Mouse (Mus musculus): ENCODE data around the gene Tcaim. TPM values are rescaled to one million over a fixed set of nuclear protein-coding genes. Genes with fewer than 3 reads are reported as not detected.
"Not testable (repeated sequence)": the region's sequence is repeated elsewhere in the genome, so short reads cannot be mapped to it uniquely, and the experiment has no call there.

The Tcaim gene
- polyA plus RNA-seq (2017; shearing (Covaris generic)): 10 to 100 TPM; 11.6 to 14.5 TPM

DNA sequence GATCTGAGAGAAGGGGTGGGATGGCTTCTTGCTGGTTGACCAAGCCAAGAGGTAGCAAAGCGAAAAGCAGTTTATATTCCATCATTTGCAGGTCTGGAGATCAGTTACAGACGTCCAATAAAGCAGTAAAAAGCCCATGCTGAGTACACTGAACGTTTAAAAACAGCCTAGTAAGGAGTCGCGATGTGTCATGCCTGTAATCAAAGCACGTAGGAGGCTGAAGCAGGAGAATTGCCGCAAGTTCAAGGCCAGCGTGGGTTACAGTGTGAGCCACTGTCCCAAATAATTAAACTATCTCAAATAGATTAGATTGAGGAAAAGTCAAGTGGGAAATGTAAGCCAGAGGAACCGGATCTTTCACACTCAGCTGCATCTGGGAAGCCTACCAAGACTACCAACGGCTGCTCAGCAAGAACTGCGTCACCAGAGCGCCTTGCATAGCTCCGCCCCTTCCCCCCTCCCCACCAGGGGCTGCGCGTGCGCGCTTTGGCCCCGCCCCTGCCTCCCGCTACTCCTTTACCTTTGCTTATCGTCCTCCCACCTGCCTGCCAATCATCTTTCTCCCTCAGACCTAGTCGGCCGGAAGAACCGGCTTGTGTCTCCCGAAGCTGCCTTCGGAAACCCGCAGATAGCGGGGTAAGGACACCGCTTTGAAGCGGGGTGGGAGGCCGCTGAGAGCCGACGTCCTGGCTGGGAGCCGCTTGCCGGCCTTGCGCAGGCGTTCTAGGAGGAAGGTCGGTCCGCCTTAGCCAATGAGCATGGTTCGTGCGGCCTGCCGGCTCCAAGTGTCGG, at the start of gene Tcaim:
Tcaim (plus strand) TSS at position 487 of the 792 bp plus-strand sequence.
- peak; percentile 93 for ATAC-seq

DNA sequence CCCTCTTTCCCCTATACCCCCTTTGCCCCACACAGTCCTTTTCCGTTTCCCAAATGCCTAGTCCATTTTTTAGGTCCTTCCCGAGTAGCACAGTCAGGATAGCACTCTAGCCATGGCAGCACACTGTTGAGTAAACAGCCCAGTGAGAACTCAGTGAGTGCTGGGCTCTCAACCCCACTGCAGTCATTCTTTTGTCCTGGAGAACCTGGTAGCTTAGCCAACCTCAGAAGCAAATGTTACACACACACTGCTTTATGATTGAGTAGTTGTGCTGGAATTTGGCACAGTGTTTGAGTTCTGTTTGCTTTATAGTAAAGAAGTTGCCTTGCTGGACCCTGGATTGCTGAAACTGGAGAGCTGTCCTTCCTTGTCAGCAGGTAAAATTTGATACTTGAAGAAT, 47.7 kb upstream of the Tcaim start:
- no peak for ATAC-seq

DNA sequence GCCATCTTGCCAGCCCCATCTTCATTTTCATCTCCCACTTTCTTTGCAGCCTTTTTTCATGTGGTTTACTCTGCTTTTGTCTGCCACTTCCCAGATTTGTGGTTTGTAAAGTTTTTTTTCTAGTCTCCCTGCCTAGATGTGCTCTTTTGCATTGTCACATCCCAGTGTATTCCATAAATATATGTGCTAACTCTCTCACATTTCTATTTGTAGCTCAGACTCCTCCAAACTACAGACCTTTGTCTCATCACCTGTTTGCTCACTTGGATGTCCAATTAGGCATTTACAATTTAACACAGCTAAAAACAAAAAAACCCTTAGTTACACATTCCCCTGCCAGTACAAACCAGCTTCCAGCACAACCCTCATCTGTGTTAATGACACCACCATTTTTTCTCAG, 45.2 kb upstream of the Tcaim start:
- no peak for ATAC-seq

DNA sequence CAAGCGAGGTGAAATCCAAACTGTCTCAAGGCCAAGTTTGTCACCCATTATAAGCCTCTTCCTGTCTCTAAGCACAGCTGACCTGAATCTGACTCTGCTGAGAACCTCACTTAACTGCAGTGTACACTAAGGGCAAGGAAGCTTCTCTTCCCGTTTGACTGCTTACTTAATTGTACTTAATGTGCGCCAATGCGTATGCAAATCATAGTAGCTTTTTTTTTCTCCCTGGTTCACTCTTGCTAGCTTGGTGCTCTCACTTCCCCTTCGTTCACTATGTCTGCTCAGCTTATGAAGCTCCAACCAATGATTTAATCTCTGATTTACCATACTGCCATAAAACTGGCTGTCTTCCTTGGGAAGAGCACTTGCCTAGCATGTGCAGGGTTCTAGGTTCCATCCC, 20.1 kb upstream of the Tcaim start:
- ATAC-seq: no peak

DNA sequence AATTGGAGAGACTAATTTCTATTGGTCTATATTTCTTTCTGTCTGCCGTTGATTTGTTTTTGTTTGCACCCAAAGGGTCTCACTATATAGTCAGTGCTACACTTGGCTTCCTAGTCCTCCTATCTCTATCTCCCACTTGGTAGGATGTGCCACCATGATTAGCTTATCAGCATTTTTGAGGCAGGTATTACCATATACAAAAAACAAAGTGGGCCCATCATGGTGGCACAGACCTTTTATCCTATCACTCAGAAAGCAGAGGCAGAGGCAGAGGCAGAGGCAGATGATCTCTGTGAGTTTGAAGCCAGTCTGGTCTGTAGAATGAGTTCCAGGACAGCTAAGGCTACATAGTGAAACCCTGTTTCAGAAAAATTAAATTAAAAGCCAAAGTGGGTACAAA, 18.8 kb upstream of the Tcaim start:
- no peak for ATAC-seq

DNA sequence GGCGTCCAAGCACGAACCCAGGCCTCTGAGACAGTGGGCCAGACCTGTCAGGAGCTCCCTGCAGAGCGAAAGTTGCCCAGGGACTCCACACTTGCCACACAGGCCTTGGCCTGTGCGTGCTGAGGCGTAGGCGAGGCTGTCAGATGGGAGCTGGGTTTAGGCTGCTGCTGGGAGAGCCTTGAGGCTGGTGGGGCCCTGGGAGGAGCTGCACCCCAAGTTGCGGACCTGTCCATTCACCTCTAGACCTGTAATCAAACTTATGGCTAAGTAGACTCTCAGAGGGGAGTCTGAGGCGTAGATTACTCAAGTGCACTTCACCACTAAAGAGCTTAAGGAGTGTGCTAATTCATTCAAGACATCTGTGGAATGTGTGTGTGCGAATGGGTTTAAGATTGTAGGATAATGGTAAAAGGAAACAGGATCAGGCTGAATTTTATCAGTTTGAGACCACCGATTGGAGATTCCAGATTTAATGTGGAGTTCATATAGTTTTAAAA, 554 bp downstream of the Tcaim start:
- peak; percentile 48 for ATAC-seq

DNA sequence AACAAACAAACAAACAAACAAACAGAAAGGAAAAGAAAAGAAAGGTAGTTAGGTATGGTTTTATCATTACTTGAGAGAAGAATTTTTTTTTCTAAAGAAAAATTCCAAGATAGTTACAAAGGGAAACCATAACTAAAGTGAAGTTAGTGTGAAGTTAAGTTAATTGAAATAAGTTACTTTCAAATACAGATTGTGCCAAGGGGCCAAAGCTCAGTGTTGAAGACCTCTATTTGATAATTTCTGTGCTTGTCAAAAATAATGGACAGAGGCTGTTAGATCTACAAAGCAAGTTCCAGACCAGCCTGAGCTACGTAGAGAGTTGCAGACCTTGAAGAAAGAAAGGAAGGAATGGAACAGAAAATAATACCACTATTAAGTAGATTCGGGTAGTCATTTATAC, 1.8 kb downstream of the Tcaim start:
- ATAC-seq: no peak

DNA sequence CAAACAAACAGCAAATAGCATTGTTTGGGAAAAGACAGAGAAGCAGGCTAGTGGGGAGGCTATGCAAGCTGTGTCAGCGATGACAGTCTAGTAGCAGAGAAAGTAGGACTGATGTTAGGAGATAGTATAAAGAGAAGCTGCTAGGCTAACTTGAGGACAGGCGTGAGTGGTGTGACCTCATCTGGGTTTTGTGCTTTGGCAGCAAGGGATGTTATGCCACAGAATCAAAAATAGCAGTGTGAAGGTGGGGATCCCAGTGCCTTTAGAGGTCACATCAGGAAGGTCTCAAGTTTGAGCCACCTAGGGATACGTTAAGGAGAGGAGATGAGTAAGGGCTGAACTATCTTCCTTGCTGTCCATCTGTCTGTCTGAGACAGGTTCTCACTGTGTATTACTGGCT, 4.9 kb downstream of the Tcaim start:
- no peak for ATAC-seq

DNA sequence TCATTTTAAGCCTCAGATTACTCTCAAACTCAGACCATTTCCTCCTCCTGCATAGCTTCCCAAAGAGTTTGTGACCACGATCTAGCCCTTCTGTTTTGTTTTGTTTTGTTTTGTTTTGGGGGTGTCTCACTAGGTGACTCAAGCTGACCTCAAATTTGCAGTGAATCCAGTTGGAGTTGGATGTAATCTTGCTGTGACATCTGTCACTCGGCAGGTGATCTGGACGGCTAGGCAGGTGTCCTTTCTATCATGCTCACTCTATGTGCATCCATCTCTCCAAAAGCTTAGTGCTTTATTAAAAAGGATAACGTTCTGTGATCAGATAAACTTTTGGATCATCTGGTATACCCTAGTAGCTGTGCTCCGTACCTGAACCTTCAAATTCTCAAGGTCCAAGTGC, 7.0 kb downstream of the Tcaim start:
- ATAC-seq: no peak

DNA sequence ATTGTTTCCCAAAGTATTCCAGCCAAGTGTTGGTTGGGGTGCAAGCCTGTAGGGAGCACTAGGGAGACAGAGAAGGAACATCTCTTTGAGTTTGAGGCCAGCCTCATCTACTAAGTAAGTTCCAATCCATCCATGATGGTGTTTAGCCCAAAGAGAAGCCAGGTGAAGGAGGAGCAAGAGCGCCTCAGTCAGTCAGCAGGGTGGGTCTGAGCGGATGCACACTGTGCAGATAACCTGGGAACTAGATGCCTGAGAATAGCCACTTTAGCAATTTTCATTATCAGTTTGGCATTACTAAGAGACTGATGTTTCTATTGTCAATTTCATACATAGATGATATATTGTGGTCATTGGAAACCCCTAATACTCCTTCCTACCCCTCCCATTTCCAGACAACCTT, 9.4 kb downstream of the Tcaim start:
- ATAC-seq: no peak

DNA sequence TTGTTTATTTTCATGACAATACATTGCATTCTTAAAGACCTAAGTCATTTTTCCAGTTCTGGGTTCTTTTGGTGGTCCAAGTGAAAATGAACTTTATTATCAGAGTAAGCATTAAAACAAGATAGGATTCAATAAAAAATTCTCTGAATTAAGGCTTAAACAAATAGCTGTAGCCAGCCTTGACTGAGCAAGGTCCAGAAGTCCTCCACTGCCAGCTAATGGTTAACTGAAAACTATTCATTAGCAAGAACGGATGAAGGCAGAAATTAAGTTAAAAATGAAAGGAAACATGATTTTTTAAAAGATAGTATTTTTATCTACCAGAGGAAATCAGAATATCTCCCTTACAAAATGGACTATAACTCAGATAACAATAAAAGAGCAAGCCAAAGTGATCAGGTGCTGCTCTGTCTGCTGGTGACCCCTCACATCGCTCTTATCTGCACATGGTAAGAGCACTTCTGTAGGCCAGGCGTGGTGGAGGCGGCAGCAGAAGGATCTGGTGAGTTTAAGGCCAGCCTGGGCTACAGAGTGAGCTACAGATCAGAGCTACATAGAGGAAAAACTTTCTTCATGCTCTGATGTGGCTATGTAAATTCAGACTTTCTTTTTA, 10.0 kb downstream of the Tcaim start:
- ATAC-seq: no peak

DNA sequence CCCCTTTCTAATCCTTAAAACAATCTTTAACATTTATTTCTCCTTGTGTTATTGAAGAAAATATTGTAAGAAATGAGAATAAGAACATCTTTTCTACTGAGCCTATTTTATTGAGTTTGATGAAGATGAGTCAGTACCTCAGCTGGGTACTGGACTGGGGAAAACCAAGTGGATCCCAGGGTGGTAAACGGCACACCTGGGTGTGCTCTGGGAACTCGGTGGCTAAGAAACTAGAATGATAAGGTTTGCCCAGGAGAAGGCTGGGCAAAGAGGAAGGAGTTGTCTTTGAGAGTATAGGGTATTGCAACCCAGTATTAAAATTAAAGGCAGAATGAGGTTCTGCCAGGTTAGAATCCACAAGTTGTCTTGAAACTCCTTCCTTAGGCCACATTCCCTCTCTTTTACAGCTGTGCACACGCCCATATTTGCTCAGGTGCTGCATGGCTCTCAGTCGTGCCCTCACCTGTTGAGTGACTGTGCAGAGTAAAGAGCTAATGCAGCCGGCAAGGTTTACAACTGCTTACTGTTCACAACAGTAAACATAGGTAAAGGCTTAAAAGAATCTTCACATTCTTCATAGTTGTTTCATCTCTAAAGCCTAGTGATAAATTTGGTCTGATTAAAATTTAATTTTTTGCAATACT, 18.2 kb downstream of the Tcaim start:
- no peak for ATAC-seq

DNA sequence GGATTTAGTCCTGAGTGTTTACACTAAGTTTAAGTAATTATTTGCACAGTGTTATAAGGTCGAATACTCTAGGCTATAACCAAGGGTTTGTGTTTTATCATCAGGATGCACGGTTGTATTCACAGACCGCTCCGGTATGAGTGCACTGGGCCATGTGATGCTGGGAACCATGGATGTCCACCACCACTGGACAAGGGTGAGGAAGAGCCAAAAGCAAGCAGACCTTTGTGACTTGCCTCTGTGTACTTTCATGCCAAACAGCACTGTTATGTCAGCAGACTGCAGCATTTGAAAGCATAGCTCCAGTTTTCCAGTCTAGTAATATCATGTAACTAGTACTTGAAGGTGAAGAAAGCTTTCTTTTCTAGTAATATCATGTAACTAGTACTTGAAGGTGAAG, 21.4 kb downstream of the Tcaim start:
- no peak for ATAC-seq

DNA sequence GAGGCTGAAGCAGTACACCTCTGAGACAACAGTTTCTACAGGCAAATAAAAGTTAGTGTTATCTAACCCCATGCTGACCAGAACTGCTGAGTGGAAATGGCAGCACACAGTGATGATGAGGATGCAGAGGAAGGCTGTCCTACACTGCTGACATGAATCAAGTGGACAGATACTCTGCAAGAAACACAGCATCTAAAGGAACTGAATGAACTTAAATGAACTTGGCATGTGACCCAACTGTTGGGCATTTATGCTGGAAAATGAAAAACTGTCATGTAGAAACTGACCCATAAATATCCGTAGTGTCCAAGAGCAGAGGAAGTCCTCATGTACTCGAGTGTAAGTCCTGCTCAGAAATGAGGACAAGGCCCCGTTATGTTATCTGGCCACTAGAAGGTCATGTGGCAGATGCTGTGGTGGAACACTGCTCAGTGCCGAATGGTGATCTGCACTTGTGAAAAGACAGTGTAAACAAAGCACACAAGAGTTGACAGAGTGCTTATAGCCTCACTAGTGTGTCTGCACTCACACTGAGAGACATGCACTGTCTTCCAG, 24.6 kb downstream of the Tcaim start:
- no peak for ATAC-seq

DNA sequence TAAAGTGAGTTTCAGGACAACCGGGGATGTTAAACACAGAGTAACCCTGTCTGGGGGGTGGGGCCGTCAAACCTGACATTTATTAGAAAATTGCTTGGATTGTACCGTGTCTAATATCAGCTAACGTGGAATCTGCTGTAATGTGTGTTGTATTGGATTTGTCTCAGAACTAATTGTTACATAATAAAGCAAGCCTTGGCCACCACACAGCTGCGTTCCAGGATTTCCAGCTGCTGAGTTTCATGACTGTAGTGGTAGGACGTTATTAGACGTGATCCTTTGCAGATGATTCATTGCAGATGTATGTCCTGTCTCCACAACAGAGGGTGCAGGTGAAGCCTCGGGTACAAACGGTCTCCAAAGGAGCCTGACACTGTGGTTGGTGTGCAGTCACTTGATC, 30.8 kb downstream of the Tcaim start:
- ATAC-seq: no peak

DNA sequence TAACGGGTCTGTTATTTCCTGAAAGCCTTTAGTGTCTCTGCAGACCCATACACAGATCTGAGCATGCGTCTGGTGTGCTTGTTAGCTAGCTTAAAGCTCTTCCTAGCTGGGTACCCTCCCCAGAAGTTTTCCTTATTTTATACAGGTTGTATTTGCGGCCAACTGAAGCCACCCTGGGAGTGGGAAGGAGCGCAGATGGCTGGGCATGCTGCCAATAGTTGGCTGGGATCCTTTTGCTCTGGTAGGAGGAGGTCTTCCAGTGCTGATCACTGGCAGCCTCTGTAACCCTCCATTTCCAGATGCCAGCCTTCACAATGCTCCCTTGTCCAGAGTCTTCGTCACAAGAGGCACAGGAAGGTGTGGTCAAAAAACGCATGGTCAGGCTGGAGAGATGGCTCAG, 31.5 kb downstream of the Tcaim start:
- no peak for ATAC-seq

DNA sequence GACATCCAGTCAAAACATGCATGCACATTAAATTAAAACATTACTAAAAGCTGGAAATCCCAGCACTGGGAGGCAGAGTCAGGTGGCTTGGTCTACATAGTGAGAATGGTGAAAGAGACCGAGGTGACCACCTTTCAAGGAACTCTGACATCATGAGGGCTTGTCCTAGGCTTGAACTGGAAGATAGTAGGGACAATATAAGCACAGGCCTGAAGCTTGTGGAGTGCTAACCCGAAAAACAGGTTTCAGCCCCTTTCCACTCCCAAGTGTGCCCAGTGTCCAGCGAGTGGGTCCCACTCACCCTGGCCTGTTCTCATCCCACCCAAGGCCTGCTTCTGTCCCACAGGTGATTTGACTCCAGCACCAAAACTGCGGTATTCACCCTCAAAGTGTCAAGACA, 31.9 kb downstream of the Tcaim start:
- no peak for ATAC-seq

DNA sequence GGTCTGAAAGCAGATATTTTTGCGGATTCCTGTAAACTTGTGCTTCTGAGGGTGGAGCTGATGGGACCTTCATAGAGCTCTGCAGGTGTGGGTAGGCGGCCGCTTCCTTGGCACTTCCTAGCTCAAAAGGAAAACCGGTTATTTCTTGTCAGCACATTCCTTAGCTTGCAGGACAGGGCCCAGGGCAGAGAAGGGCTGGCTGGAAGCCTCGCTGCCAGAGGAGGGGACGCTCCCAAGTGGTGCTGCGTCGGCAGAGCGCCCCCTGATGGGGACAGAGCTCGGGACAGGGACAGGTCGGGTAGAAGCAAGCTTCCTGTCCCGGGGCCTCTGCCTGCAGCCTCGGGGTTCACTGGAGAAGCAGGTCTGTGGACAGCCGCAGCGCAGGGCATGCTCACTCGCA, 32.3 kb downstream of the Tcaim start:
- no peak for ATAC-seq

DNA sequence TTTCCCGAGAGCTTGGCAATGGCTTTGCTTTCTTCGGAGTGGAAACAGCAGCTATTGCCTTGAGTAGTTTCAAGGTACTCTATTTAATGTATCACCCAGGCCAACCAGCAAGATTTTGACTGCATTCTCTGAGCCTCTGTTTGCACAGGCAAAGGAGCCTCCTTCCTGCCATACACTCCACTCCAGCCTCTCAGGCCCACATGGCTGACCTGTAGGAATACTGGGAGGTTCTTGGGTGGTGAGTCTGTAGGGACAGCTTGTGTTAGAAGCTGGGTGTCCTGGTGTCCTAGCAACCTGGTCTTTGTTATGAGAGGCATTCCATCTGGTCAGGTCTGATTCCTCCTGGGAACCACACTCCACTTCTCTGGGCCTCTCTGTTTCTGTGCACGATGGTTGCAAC, 38.4 kb downstream of the Tcaim start, which contains the start of gene Gm35549:
Gm35549 (minus strand) TSS at position 276 of the 400 bp plus-strand sequence.
- no peak for ATAC-seq

DNA sequence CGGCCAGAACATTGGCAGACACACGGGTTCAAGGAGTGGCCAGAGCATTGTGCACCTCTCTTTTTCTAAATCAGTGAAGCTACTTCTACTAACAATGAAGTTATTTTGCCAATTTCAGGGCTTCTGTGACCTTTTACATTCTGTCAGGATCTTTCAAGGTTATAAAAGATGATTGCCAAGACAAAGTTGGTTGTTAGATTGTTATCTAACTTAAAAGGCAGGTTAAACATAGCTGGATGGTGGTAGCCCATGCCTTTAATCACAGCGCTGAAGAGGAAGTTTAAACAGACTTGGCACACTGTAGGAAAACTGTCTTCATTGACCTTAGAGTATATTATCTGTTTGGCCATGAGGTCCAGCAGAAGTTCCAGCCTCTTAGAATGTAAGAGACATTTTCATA, 40.3 kb downstream of the Tcaim start:
- no peak for ATAC-seq

DNA sequence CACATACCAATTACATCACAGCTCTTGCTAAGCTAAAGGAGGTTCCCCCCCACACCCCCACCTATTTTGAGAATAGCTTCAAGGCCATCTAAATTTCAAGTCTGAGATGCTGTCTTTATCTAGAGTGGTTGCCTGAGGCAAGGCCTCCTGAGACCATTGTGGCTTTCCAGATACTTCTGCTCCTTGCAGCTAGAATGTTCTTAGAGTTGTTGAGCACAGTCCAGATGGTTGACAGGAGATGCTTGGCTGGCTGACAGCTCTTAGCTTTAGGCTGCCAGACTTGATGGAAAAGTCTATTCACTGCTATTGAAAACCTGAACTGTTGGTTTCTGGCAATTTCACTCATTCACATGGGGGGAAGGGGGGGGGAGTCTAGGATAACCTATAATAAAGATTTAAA, 40.8 kb downstream of the Tcaim start:
- ATAC-seq: no peak

DNA sequence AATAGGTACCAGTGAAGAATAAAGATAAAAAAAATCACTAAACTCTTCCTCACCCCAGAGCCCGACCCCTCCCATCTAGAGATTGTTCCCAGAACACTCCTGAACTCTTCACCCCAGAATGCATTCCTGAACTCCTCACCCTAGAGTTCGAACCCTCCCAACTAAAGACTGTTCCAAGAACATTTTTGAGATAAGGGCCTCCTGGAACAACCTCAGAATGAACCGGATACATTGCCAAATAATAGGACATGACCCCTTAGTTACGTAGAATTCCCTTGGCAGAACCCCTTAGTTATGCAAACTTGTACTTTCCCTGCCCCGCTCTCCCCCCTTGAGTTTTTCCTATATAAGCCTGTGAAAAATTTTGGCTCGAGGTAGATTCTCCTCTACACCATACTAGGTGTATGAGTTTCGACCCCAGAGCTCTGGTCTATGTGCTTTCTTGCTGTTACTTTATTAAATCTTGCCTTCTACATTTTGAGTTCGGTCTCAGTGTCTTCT, 42.5 kb downstream of the Tcaim start:
- not testable (repeated sequence) for ATAC-seq

DNA sequence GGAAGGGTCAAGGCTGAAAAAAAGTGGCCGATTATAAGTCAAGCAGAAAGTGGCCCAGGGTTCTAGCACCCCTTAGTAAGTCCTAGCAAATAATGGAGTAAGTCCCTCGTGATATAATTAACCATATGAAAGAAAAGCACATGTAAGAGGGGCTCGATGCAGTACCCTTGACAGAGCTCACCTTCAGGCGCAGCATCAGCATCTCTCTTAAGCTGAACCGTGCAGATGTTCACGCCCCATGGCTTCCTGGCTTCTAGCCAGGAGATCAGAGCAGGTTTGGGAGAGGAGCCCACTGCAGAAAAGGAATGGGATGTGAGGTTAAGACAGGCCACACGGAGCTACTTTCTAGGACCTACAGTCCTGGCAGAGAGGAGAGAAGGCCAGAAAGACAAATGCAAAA, 49.2 kb downstream of the Tcaim start:
- ATAC-seq: no peak

Data from activated CD4-positive, CD25-positive, alpha-beta regulatory T cell, adult 4 months (primary cell).